Mouse (Mus musculus): ENCODE results near the gene Hbb-bh2. TPM values are rescaled to one million over a fixed set of nuclear protein-coding genes. Genes with fewer than 3 reads are reported as not detected.
A peak's percentile ranks its signal among the peaks of the same experiment; 100 is the strongest.

Hbb-bh2 gene
- total and polyA plus RNA-seq, 3 experiments, result not detected

DNA sequence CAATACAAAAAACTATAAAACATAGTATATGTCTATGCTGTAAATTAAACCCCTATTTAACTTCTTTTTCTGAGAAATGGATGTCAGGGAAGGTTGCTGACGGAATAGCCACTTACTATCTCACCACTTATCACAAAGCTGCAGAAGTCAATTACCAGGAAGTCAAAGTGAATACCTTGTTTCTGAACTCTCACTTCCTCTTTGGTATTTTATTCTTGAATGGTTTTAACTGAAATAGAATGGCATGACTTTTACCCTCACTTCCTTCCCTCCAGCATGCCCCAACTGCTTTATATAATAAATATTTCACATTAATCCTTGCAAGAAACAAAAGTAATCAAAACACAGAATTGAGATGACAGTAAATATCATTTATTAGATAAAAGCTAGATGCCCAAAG is 28.1 kb downstream of the Hbb-bh2 start:
- dilution Hi-C loops (cut with MboI; ENCODE audit: extremely low pct_ligation_motif_present, extremely low pct_unique_long_range_greater_than_20kb, low sequenced_read_pairs), result no loop called here
- no peaks in the 10 kb centered on the region for H3K9me3 ChIP-seq (replicated peaks; ENCODE audit: low read length)
- H3K27ac ChIP-seq (ENCODE audit: insufficient read depth, low read depth), result no peak overlapping the region
- peak; percentile 66 for DNase-seq (ENCODE audit: extremely low read depth)
- TF ChIP-seq POLR2AphosphoS2 (IDR thresholded peaks at IDR 0.05; ENCODE audit: low read depth, low read length) (no peak), SIN3A (IDR thresholded peaks at IDR 0.05; ENCODE audit: low read length) (no peak), MYC (IDR thresholded peaks at IDR 0.05; ENCODE audit: low read depth, low read length) (no peak), GABPA (IDR thresholded peaks at IDR 0.05; ENCODE audit: insufficient replicate concordance, low read depth, low read length) (no peak), CTCF (conservative IDR thresholded peaks at IDR 0.05 in 1 of 2, IDR thresholded peaks at IDR 0.05 in 1 of 2; ENCODE audit: low read depth in 2 of 2, low read length in 2 of 2) (no peak), ZKSCAN1 (IDR thresholded peaks at IDR 0.05; ENCODE audit: borderline replicate concordance, low read depth, low read length) (no peak), ZMIZ1 (IDR thresholded peaks at IDR 0.05; ENCODE audit: low read depth, low read length) (no peak), CHD2 (IDR thresholded peaks at IDR 0.05; ENCODE audit: low read length) (no peak), HCFC1 (IDR thresholded peaks at IDR 0.05; ENCODE audit: low read depth, low read length) (no peak), SMC3 (IDR thresholded peaks at IDR 0.05; ENCODE audit: low read depth, low read length) (no peak), JUND (conservative IDR thresholded peaks at IDR 0.05; ENCODE audit: low read depth, low read length) (peak; percentile 17; the same call in 1 of the 2 replicates), BHLHE40 (IDR thresholded peaks at IDR 0.05; ENCODE audit: low read depth, low read length) (no peak), TBP (conservative IDR thresholded peaks at IDR 0.05; ENCODE audit: low read depth, low read length) (no peak), ZNF384 (IDR thresholded peaks at IDR 0.05; ENCODE audit: low read depth, low read length) (no peak), ELF1 (IDR thresholded peaks at IDR 0.05; ENCODE audit: low read depth, low read length) (peak; percentile 42; the same call in 1 of the 2 replicates), NELFE (IDR thresholded peaks at IDR 0.05; ENCODE audit: low read depth, low read length) (no peak), EP300 (IDR thresholded peaks at IDR 0.05; ENCODE audit: low read length) (peak; percentile 90), ZC3H11A (IDR thresholded peaks at IDR 0.05; ENCODE audit: low read depth, low read length) (no peak), PAX5 (IDR thresholded peaks at IDR 0.05; ENCODE audit: low read length) (no peak), USF2 (conservative IDR thresholded peaks at IDR 0.05; ENCODE audit: low read depth, low read length) (no peak), MAX (IDR thresholded peaks at IDR 0.05; ENCODE audit: low read length) (no peak), MAZ (IDR thresholded peaks at IDR 0.05; ENCODE audit: low read depth, low read length) (no peak), MXI1 (IDR thresholded peaks at IDR 0.05; ENCODE audit: low read depth, low read length) (no peak), JUN (IDR thresholded peaks at IDR 0.05; ENCODE audit: insufficient read depth, low read depth, low read length) (no peak), USF1 (IDR thresholded peaks at IDR 0.05; ENCODE audit: low read depth, low read length) (no peak), TCF12 (IDR thresholded peaks at IDR 0.05; ENCODE audit: low read depth, low read length) (no peak), RCOR1 (conservative IDR thresholded peaks at IDR 0.05; ENCODE audit: low read depth, low read length) (no peak), MEF2A (IDR thresholded peaks at IDR 0.05; ENCODE audit: borderline replicate concordance, low read depth, low read length) (peak; percentile 59; the same call in 1 of the 2 replicates), CHD1 (IDR thresholded peaks at IDR 0.05; ENCODE audit: low read depth, low read length) (no peak), NRF1 (IDR thresholded peaks at IDR 0.05; ENCODE audit: low read depth, low read length) (no peak), IRF4 (IDR thresholded peaks at IDR 0.05; ENCODE audit: low read depth, low read length) (peak; percentile 91), UBTF (IDR thresholded peaks at IDR 0.05; ENCODE audit: low read depth, low read length) (no peak), KAT2A (IDR thresholded peaks at IDR 0.05; ENCODE audit: insufficient replicate concordance, low read length) (no peak), E2F4 (IDR thresholded peaks at IDR 0.05; ENCODE audit: insufficient replicate concordance, low read depth, low read length) (no peak), POLR2A (IDR thresholded peaks at IDR 0.05; ENCODE audit: low read depth, low read length) (no peak), RAD21 (IDR thresholded peaks at IDR 0.05; ENCODE audit: low read depth, low read length) (no peak), MAFK (IDR thresholded peaks at IDR 0.05; ENCODE audit: insufficient replicate concordance, low read length) (no peak), ETS1 (conservative IDR thresholded peaks at IDR 0.05; ENCODE audit: low read depth, low read length) (peak; percentile 30; the same call in 1 of the 2 replicates)
- H3K4me2 ChIP-seq (ENCODE audit: insufficient read depth, low read depth, poor library complexity, severe bottlenecking), result no peak overlapping the region
- peaks cover 2 to 53% of the 10 kb centered on the region in 2 experiments; a peak in 3 of 4 replicates for H3K4me1 ChIP-seq (ENCODE audit: control insufficient read depth in 1 of 2, insufficient read depth in 2 of 2)
- in situ Hi-C loops (cut with MboI; ENCODE audit: low pct_ligation_motif_present, low pct_unique_long_range_greater_than_20kb, low sequenced_read_pairs), result no loop called here
- no peak overlapping the region for H3K9ac ChIP-seq (ENCODE audit: insufficient read depth, low read depth)
- H3K36me3 ChIP-seq (replicated peaks in 1 of 2; ENCODE audit: control insufficient read depth in 1 of 2, insufficient read depth in 1 of 2, low read length in 1 of 2), result no peaks in the 10 kb centered on the region
- no peaks in the 10 kb centered on the region for H3K27me3 ChIP-seq (replicated peaks)
- H3K4me3 ChIP-seq (replicated peaks in 1 of 3; ENCODE audit: low read depth in 2 of 3, low read length in 2 of 3, poor library complexity in 1 of 3), result no peak overlapping the region
- H3K79me2 ChIP-seq (replicated peaks; ENCODE audit: control insufficient read depth, extremely low read depth, insufficient read depth, poor library complexity, severe bottlenecking), result no peaks in the 10 kb centered on the region
